Mouse (Mus musculus) MEL (cell line): Measurements from ENCODE around the gene Gldc. TPM values are rescaled to one million over a fixed set of nuclear protein-coding genes. Genes with fewer than 3 reads are reported as not detected.

Experiments used
- DNase-seq: peaks from one replicate; pipeline ENCODE4 v3.0.0; 2011; ENCODE audit warnings: low read depth, low spot score
- H3K27ac ChIP-seq: 2 replicates; pipeline ENCODE4 v1.5.1; 2012; ENCODE audit warnings: low read depth, mild to moderate bottlenecking, control low read depth, low read length, moderate library complexity; ENCODE audit not compliant: control insufficient read depth
- H3K27me3 ChIP-seq, 2 experiments: fragments of 150-350 bp in 1 of 2; sonication (generic) in 1 of 2; 2 replicates each; pipeline ENCODE4 v1.6.1; 2012; ENCODE audit warnings: low read length in 2 of 2, mild to moderate bottlenecking in 2 of 2, improper control_type of control experiment in 1 of 2, moderate library complexity in 1 of 2; ENCODE audit not compliant: insufficient read depth in 2 of 2, control insufficient read depth in 1 of 2
- H3K36me3 ChIP-seq, 2 experiments: 2 replicates each; pipeline ENCODE4 v1.6.1; 2012 to 2014; ENCODE audit warnings: low read length in 2 of 2, improper control_type of control experiment in 1 of 2, inconsistent platforms in 1 of 2, mild to moderate bottlenecking in 1 of 2; ENCODE audit not compliant: insufficient read depth in 2 of 2, control insufficient read depth in 1 of 2
- H3K4me1 ChIP-seq, 2 experiments: fragments of 150-350 bp in 1 of 2; sonication (generic) in 1 of 2; 2 replicates each; pipeline ENCODE4 v1.6.1; 2012; ENCODE audit warnings: low read length in 2 of 2, improper control_type of control experiment in 1 of 2, mild to moderate bottlenecking in 1 of 2; ENCODE audit not compliant: insufficient read depth in 2 of 2, control insufficient read depth in 1 of 2
- H3K4me3 ChIP-seq, 2 experiments: fragments of 150-350 bp in 1 of 2; sonication (generic) in 1 of 2; 2 replicates each; pipeline ENCODE4 v1.5.1; 2012; ENCODE audit warnings: low read depth in 2 of 2, low read length in 2 of 2, mild to moderate bottlenecking in 2 of 2, moderate library complexity in 2 of 2, control low read depth in 1 of 2, improper control_type of control experiment in 1 of 2; ENCODE audit not compliant: control insufficient read depth in 1 of 2, insufficient read depth in 1 of 2
- H3K79me2 ChIP-seq: 2 replicates; pipeline ENCODE4 v1.6.1; 2012; ENCODE audit warnings: mild to moderate bottlenecking, low read length, moderate library complexity; ENCODE audit not compliant: control insufficient read depth, poor library complexity, insufficient read depth
- H3K9ac ChIP-seq: 2 replicates; pipeline ENCODE4 v1.6.1; 2012; ENCODE audit warnings: low read depth, mild to moderate bottlenecking, control low read depth, low read length, moderate library complexity; ENCODE audit not compliant: control insufficient read depth, poor library complexity, severe bottlenecking
- H3K9me3 ChIP-seq: fragments of 150-350 bp; sonication (generic); replicated peaks from 2 replicates; pipeline ENCODE4 v1.6.1; 2012; ENCODE audit warnings: mild to moderate bottlenecking, low read length, improper control_type of control experiment, moderate library complexity; ENCODE audit not compliant: insufficient read depth
- BHLHE40 ChIP-seq: IDR thresholded peaks from 2 replicates; pipeline ENCODE4 v1.6.1; 2012; ENCODE audit warnings: low read depth, mild to moderate bottlenecking, inconsistent platforms, low read length, improper control_type of control experiment, borderline replicate concordance
- CHD1 ChIP-seq: IDR thresholded peaks from 2 replicates; pipeline ENCODE4 v1.6.1; 2012; ENCODE audit warnings: low read depth, mild to moderate bottlenecking, inconsistent platforms, low read length, improper control_type of control experiment
- CHD2 ChIP-seq: IDR thresholded peaks from 2 replicates; pipeline ENCODE4 v1.6.1; 2011; ENCODE audit warnings: low read length, improper control_type of control experiment
- E2F4 ChIP-seq: IDR thresholded peaks from 2 replicates; pipeline ENCODE4 v1.6.1; 2011; ENCODE audit warnings: low read depth, low read length, improper control_type of control experiment, borderline replicate concordance
- ELF1 ChIP-seq: IDR thresholded peaks from 2 replicates; pipeline ENCODE4 v1.6.1; 2014; ENCODE audit warnings: low read depth, mild to moderate bottlenecking, inconsistent platforms, low read length, improper control_type of control experiment, moderate library complexity
- EP300 ChIP-seq, 2 experiments: IDR thresholded peaks; 2 replicates each; pipeline ENCODE4 v1.6.1; 2011; ENCODE audit warnings: improper control_type of control experiment in 2 of 2, low read length in 2 of 2, low read depth in 1 of 2, mild to moderate bottlenecking in 1 of 2
- GABPA ChIP-seq: IDR thresholded peaks from 2 replicates; pipeline ENCODE4 v1.6.1; 2012; ENCODE audit warnings: low read depth, mild to moderate bottlenecking, inconsistent platforms, low read length, improper control_type of control experiment, moderate library complexity
- GATA1 ChIP-seq: IDR thresholded peaks from 2 replicates; pipeline ENCODE4 v1.6.1; 2011; ENCODE audit warnings: low read depth, low read length, improper control_type of control experiment
- KAT2A ChIP-seq: conservative IDR thresholded peaks from 2 replicates; pipeline ENCODE4 v1.6.1; 2012; ENCODE audit warnings: low read depth, low read length, improper control_type of control experiment, inconsistent platforms
- NRF1 ChIP-seq: IDR thresholded peaks from 2 replicates; pipeline ENCODE4 v1.6.1; 2014; ENCODE audit warnings: low read depth, mild to moderate bottlenecking, inconsistent platforms, low read length, improper control_type of control experiment, moderate library complexity; ENCODE audit not compliant: poor library complexity, insufficient read depth, severe bottlenecking
- RCOR1 ChIP-seq: IDR thresholded peaks from 2 replicates; pipeline ENCODE4 v1.6.1; 2012; ENCODE audit warnings: low read depth, mild to moderate bottlenecking, inconsistent platforms, low read length, improper control_type of control experiment
- SMC3 ChIP-seq: IDR thresholded peaks from 2 replicates; pipeline ENCODE4 v1.6.1; 2011; ENCODE audit warnings: low read depth, low read length, improper control_type of control experiment
- TBP ChIP-seq: IDR thresholded peaks from 2 replicates; pipeline ENCODE4 v1.8.0; 2011; ENCODE audit warnings: low read depth, low read length, improper control_type of control experiment
- UBTF ChIP-seq: IDR thresholded peaks from 2 replicates; pipeline ENCODE4 v1.6.1; 2012; ENCODE audit warnings: low read depth, mild to moderate bottlenecking, inconsistent platforms, low read length, improper control_type of control experiment, moderate library complexity, borderline replicate concordance; ENCODE audit not compliant: insufficient read depth
- USF2 ChIP-seq, 2 experiments: IDR thresholded peaks; 2 replicates each; pipeline ENCODE4 v1.6.1; 2011 to 2012; ENCODE audit warnings: improper control_type of control experiment in 2 of 2, low read length in 2 of 2, borderline replicate concordance in 1 of 2, inconsistent platforms in 1 of 2, low read depth in 1 of 2, mild to moderate bottlenecking in 1 of 2; ENCODE audit not compliant: insufficient read depth in 1 of 2
- ZC3H11A ChIP-seq: IDR thresholded peaks from 2 replicates; pipeline ENCODE4 v1.6.1; 2012; ENCODE audit warnings: low read depth, mild to moderate bottlenecking, inconsistent platforms, low read length, improper control_type of control experiment
- ZMIZ1 ChIP-seq: IDR thresholded peaks from 2 replicates; pipeline ENCODE4 v1.6.1; 2012; ENCODE audit warnings: low read depth, mild to moderate bottlenecking, inconsistent platforms, low read length, improper control_type of control experiment, moderate library complexity
- polyA plus RNA-seq, 2 experiments: library from polyadenylated mRNA; stranded (reverse) in 1 of 2; unstranded in 1 of 2; fragments of >175 nt in 1 of 2; fragments of >200 nt in 1 of 2; gene quantifications; 2 replicates each; pipeline versions ENCODE4 v1.2.1 to v1.2.4; 2012; ENCODE audit warnings: low replicate concordance in 2 of 2, low read depth in 1 of 2; ENCODE audit not compliant: insufficient read length in 2 of 2, insufficient read depth in 1 of 2, missing spikeins in 1 of 2
- total RNA-seq: library from RNA; depleted of rRNA; stranded (reverse); fragments of 300-350 nt; gene quantifications from 2 replicates; pipeline ENCODE4 v1.2.3, GENCODE M21; 2012

The Gldc gene
- total and polyA plus RNA-seq, 3 experiments, result 0.04 to 1.2 TPM; not detected in 1

GRCm38 (mm10) chr19:30147306-30147705 lies 27.9 kb downstream of the Gldc start (continued):
- no peak for TF ChIP-seq TBP
- TF ChIP-seq, all 39 proteins: peak for 0

GRCm38 (mm10) chr19:30146761-30147160 lies 28.5 kb downstream of the Gldc start:
- Histone ChIP-seq H3K27me3 (no peaks in the 10 kb centered on the region), H3K4me3 (no peak overlapping the region), H3K79me2 (no peaks in the 10 kb centered on the region), H3K4me1 (no peaks in the 10 kb centered on the region), H3K9ac (no peak overlapping the region), H3K36me3 (no peaks in the 10 kb centered on the region), H3K27ac (no peak overlapping the region), H3K9me3 (no peaks in the 10 kb centered on the region)
- DNase-seq, result no peak
- TF ChIP-seq BHLHE40, result no peak
- TF ChIP-seq EP300 (IDR thresholded peaks at IDR 0.05; ENCODE audit: low read depth in 1 of 2, low read length in 2 of 2), result no peak
- TF ChIP-seq CHD1, result no peak
- no peak for TF ChIP-seq E2F4
- no peak for TF ChIP-seq ZC3H11A
- no peak for TF ChIP-seq RCOR1
- no peak for TF ChIP-seq ELF1

GRCm38 (mm10) chr19:30145106-30145505 lies 30.1 kb downstream of the Gldc start:
- Histone ChIP-seq H3K9me3 (no peaks in the 10 kb centered on the region), H3K27ac (no peak overlapping the region), H3K4me3 (no peak overlapping the region), H3K27me3 (no peaks in the 10 kb centered on the region), H3K36me3 (no peaks in the 10 kb centered on the region), H3K9ac (no peak overlapping the region), H3K4me1 (no peaks in the 10 kb centered on the region), H3K79me2 (no peaks in the 10 kb centered on the region)
- TF ChIP-seq CHD2, result no peak
- no peak for TF ChIP-seq SMC3
- no peak for TF ChIP-seq USF2 (IDR thresholded peaks at IDR 0.05; ENCODE audit: borderline replicate concordance in 1 of 2, insufficient read depth in 1 of 2, low read depth in 1 of 2, low read length in 2 of 2)
- TF ChIP-seq NRF1, result no peak
- no peak for DNase-seq

- Histone ChIP-seq H3K27me3 (peaks cover 0 to 2% of the 10 kb centered on the region in 2 experiments; a peak in 2 of 4 replicates), H3K4me1 (no peaks in the 10 kb centered on the region), H3K4me3 (no peak overlapping the region), H3K27ac (no peak overlapping the region), H3K9me3 (no peaks in the 10 kb centered on the region), H3K9ac (no peak overlapping the region), H3K36me3 (no peaks in the 10 kb centered on the region), H3K79me2 (no peaks in the 10 kb centered on the region)
- TF ChIP-seq GABPA (no peak), TBP (no peak), ZMIZ1 (no peak), CHD1 (no peak), GATA1 (no peak), ELF1 (no peak), KAT2A (no peak), USF2 (IDR thresholded peaks at IDR 0.05; ENCODE audit: borderline replicate concordance in 1 of 2, insufficient read depth in 1 of 2, low read depth in 1 of 2, low read length in 2 of 2) (no peak), UBTF (no peak)
- DNase-seq, result no peak
Measured at GRCm38 (mm10) chr19:30136308-30136707, 38.9 kb downstream of the Gldc start.
